Mouse (Mus musculus) testis, adult 2 months (tissue): ENCODE results near the gene Evl.

Source experiments
- CTCF ChIP-seq: fragments of 200-500 bp; IDR thresholded peaks from 2 replicates; pipeline ENCODE4 v1.5.1; 2012; ENCODE audit warnings: low read depth, mild to moderate bottlenecking, inconsistent platforms, low read length, moderate library complexity; ENCODE audit not compliant: control insufficient read depth, insufficient read depth, insufficient replicate concordance
- POLR2A ChIP-seq: fragments of 200-500 bp; IDR thresholded peaks from 2 replicates; pipeline ENCODE4 v1.6.1; 2012; ENCODE audit warnings: low read depth, mild to moderate bottlenecking, inconsistent platforms, low read length, moderate library complexity; ENCODE audit not compliant: control insufficient read depth

DNA sequence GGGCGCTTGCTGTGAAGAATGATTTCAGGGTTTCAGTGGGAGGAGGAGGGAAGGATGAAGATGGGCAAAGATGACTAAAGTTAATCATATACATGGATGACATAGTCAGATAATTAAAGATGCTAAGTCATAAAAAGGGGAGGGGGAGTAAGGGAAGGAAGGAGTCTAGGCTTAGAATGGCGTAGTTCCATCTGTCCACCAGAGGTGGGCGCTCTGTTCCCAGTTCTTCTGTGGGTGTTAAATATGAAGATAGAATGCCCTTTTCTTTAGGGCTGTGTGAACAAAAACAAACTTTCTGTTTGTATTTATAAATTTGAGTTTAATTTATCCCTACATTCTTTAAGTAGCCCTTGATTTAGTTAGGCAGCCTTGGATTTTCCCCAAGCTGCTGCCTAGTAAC is 8.7 kb downstream of the Evl start:
- peak; percentile 15; the same call in 1 of the 2 replicates for TF ChIP-seq CTCF
- no peak for TF ChIP-seq POLR2A
